Mouse (Mus musculus) testis, adult 2 months (tissue): ENCODE data around the gene Ccnyl1. TPM values are rescaled to one million over a fixed set of nuclear protein-coding genes. Genes with fewer than 3 reads are reported as not detected.
A peak's percentile ranks its signal among the peaks of the same experiment; 100 is the strongest.

Experiments used
- H3K27ac ChIP-seq: fragments of 200-500 bp; 2 replicates; pipeline ENCODE4 v1.5.1; 2012; ENCODE audit warnings: low read depth, low read length; ENCODE audit not compliant: control insufficient read depth, insufficient read depth
- H3K27me3 ChIP-seq: fragments of 200-500 bp; 2 replicates; pipeline ENCODE4 v1.6.1; 2012; ENCODE audit warnings: mild to moderate bottlenecking, low read length, moderate library complexity; ENCODE audit not compliant: control insufficient read depth, insufficient read depth
- H3K36me3 ChIP-seq: fragments of 200-500 bp; 2 replicates; pipeline ENCODE4 v1.6.1; 2012; ENCODE audit warnings: mild to moderate bottlenecking, low read length; ENCODE audit not compliant: control insufficient read depth, insufficient read depth
- H3K4me1 ChIP-seq: fragments of 200-500 bp; 2 replicates; pipeline ENCODE4 v1.6.1; 2012; ENCODE audit warnings: low read length; ENCODE audit not compliant: control insufficient read depth, insufficient read depth
- H3K4me3 ChIP-seq: fragments of 200-500 bp; 2 replicates; pipeline ENCODE4 v1.5.1; 2012; ENCODE audit warnings: low read depth, mild to moderate bottlenecking, low read length, moderate library complexity, mixed read lengths; ENCODE audit not compliant: control insufficient read depth
- CTCF ChIP-seq: fragments of 200-500 bp; IDR thresholded peaks from 2 replicates; pipeline ENCODE4 v1.5.1; 2012; ENCODE audit warnings: low read depth, mild to moderate bottlenecking, inconsistent platforms, low read length, moderate library complexity; ENCODE audit not compliant: control insufficient read depth, insufficient read depth, insufficient replicate concordance
- POLR2A ChIP-seq: fragments of 200-500 bp; IDR thresholded peaks from 2 replicates; pipeline ENCODE4 v1.6.1; 2012; ENCODE audit warnings: low read depth, mild to moderate bottlenecking, inconsistent platforms, low read length, moderate library complexity; ENCODE audit not compliant: control insufficient read depth
- polyA plus RNA-seq: library from polyadenylated mRNA; depleted of rRNA; stranded (reverse); fragments of >200 nt; gene quantifications from 2 replicates; pipeline ENCODE4 v1.2.3, GENCODE M21; 2012

The Ccnyl1 gene
- polyA plus RNA-seq, 1 experiment, result 202 TPM

- TF ChIP-seq CTCF (no peak), POLR2A (no peak)
- Histone ChIP-seq H3K4me1 (no peaks in the 10 kb centered on the region; the same call in 1 of the 2 replicates), H3K27ac (no peak overlapping the region), H3K4me3 (no peak overlapping the region), H3K36me3 (no peaks in the 10 kb centered on the region), H3K27me3 (no peaks in the 10 kb centered on the region)
Observed at GRCm38 (mm10) chr1:64683039-64683438, 7.2 kb upstream of the Ccnyl1 start.

GRCm38 (mm10) chr1:64684440-64684839 lies 5.8 kb upstream of the Ccnyl1 start:
- Histone ChIP-seq H3K4me3 (no peak overlapping the region), H3K36me3 (no peaks in the 10 kb centered on the region)
- TF ChIP-seq CTCF, result no peak
- TF ChIP-seq POLR2A, result no peak

GRCm38 (mm10) chr1:64688046-64688445 lies 2.2 kb upstream of the Ccnyl1 start:
- Histone ChIP-seq H3K36me3 (no peaks in the 10 kb centered on the region; the same call in 1 of the 2 replicates), H3K4me3 (peak overlapping the region; percentile 61), H3K4me1 (no peaks in the 10 kb centered on the region), H3K27me3 (no peaks in the 10 kb centered on the region), H3K27ac (no peak overlapping the region)
- no peak for TF ChIP-seq CTCF

More at GRCm38 (mm10) chr1:64684440-64684839, 5.8 kb upstream of the Ccnyl1 start:
- no peak overlapping the region for H3K27ac ChIP-seq
- H3K4me1 ChIP-seq, result no peaks in the 10 kb centered on the region
- H3K27me3 ChIP-seq, result no peaks in the 10 kb centered on the region

- Histone ChIP-seq H3K27ac (no peak overlapping the region; the same call in 1 of the 2 replicates), H3K4me1 (no peaks in the 10 kb centered on the region), H3K4me3 (peak overlapping the region; percentile 93), H3K27me3 (no peaks in the 10 kb centered on the region), H3K36me3 (no peaks in the 10 kb centered on the region; the same call in 1 of the 2 replicates)
- TF ChIP-seq POLR2A, result no peak
- TF ChIP-seq CTCF, result no peak
Observed at GRCm38 (mm10) chr1:64689561-64690212, 568 bp upstream of the Ccnyl1 start.

GRCm38 (mm10) chr1:64691121-64691551 lies 881 bp downstream of the Ccnyl1 start:
- Histone ChIP-seq H3K36me3 (no peaks in the 10 kb centered on the region; the same call in 1 of the 2 replicates), H3K4me1 (no peaks in the 10 kb centered on the region), H3K27ac (peak overlapping the region; percentile 85), H3K27me3 (no peaks in the 10 kb centered on the region), H3K4me3 (peak overlapping the region; percentile 93)
- TF ChIP-seq POLR2A, result no peak
- no peak for TF ChIP-seq CTCF

- H3K27ac ChIP-seq, result peak overlapping the region; percentile 85
- no peaks in the 10 kb centered on the region for H3K4me1 ChIP-seq
- TF ChIP-seq POLR2A (no peak), CTCF (no peak)
- peak overlapping the region; percentile 93 for H3K4me3 ChIP-seq
- H3K27me3 ChIP-seq, result no peaks in the 10 kb centered on the region
- no peaks in the 10 kb centered on the region; the same call in 1 of the 2 replicates for H3K36me3 ChIP-seq
Observed at GRCm38 (mm10) chr1:64691581-64691980, 1.3 kb downstream of the Ccnyl1 start.

- Histone ChIP-seq H3K27me3 (no peaks in the 10 kb centered on the region), H3K4me3 (no peak overlapping the region), H3K36me3 (no peaks in the 10 kb centered on the region; the same call in 1 of the 2 replicates), H3K27ac (no peak overlapping the region), H3K4me1 (no peaks in the 10 kb centered on the region)
- TF ChIP-seq POLR2A, result no peak
- TF ChIP-seq CTCF, result no peak
Observed at GRCm38 (mm10) chr1:64695156-64695555, 4.9 kb downstream of the Ccnyl1 start.

- Histone ChIP-seq H3K4me3 (no peak overlapping the region), H3K36me3 (peaks cover 3% of the 10 kb centered on the region; the same call in 1 of the 2 replicates), H3K4me1 (no peaks in the 10 kb centered on the region), H3K27ac (no peak overlapping the region), H3K27me3 (no peaks in the 10 kb centered on the region)
- TF ChIP-seq CTCF (no peak), POLR2A (no peak)
Observed at GRCm38 (mm10) chr1:64701780-64702179, 11.5 kb downstream of the Ccnyl1 start.
